Mouse (Mus musculus) G1E (cell line): ENCODE measurements at regions not wholly inside any gene's neighbourhood (a gene's known extent, or its start where the extent isn't known, plus 50 kb on each side); places are given as distances from the start of the nearest gene placed in this dataset.

Source experiments
- ATAC-seq: 2 replicates; pipeline ENCODE4 v1.8.0; 2016; ENCODE audit warnings: mild to moderate bottlenecking; ENCODE audit not compliant: insufficient number of reproducible peaks, poor library complexity, low FRiP score, severe bottlenecking; ENCODE audit errors: extremely low read depth
- DNase-seq: peaks from one replicate; pipeline ENCODE4 v3.0.0; 2012; ENCODE audit warnings: low spot score
- H3K27me3 ChIP-seq: 2 replicates; pipeline ENCODE4 v1.6.1; 2012; ENCODE audit warnings: mild to moderate bottlenecking, low read length, inconsistent platforms; ENCODE audit not compliant: insufficient read depth
- H3K36me3 ChIP-seq: replicated peaks from 2 replicates; pipeline ENCODE3; 2012; ENCODE audit warnings: mild to moderate bottlenecking, inconsistent platforms
- H3K4me1 ChIP-seq: 2 replicates; pipeline ENCODE4 v1.6.1; 2012; ENCODE audit warnings: low read depth, low read length, inconsistent platforms, mixed read lengths; ENCODE audit not compliant: insufficient read depth
- H3K4me3 ChIP-seq: 2 replicates; pipeline ENCODE4 v1.5.1; 2012; ENCODE audit warnings: low read depth, mild to moderate bottlenecking, inconsistent platforms, low read length, moderate library complexity, mixed read lengths
- H3K9me3 ChIP-seq: replicated peaks from 2 replicates; pipeline ENCODE4 v1.6.1; 2012; ENCODE audit warnings: inconsistent platforms
- CTCF ChIP-seq: IDR thresholded peaks from 2 replicates; pipeline ENCODE4 v1.5.1; 2012; ENCODE audit warnings: low read depth, low read length, inconsistent platforms, mixed read lengths
- GATA1 ChIP-seq: IDR thresholded peaks from 2 replicates; pipeline ENCODE4 v1.6.1; 2012; ENCODE audit warnings: borderline replicate concordance, low read length, inconsistent platforms, mixed read lengths
- GATA2 ChIP-seq: IDR thresholded peaks from 2 replicates; pipeline ENCODE4 v1.6.1; 2012; ENCODE audit warnings: low read depth, low read length, inconsistent platforms, borderline replicate concordance
- POLR2AphosphoS5 ChIP-seq: IDR thresholded peaks from 2 replicates; pipeline ENCODE4 v1.6.1; 2012; ENCODE audit warnings: low read depth, low read length, inconsistent platforms; ENCODE audit not compliant: insufficient replicate concordance
- TAL1 ChIP-seq: conservative IDR thresholded peaks from 2 replicates; pipeline ENCODE4 v1.6.1; 2012; ENCODE audit warnings: low read depth, low read length, inconsistent platforms, mixed read lengths

DNA sequence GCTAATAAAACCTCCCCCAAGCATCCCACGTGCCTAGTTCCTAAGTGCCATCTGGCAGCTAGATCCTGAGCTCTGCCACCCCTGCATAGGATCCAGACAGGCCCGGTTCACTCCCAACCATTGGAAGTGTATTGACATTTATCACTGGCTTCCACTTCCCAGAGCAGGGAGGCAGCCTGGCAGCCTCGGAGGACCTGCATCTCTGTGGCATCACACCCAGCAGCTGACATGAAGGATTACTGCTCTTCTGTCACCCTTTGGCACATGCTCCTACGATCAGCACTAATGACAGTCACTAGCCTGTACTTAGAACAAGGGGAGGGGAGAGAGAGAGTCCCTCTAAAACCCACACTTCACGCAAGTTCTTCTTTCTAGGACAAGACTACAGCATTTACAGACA is 152.7 kb downstream of the Kdr start:
- no peaks in the 10 kb centered on the region for H3K27me3 ChIP-seq
- no peak for ATAC-seq
- no peaks in the 10 kb centered on the region for H3K9me3 ChIP-seq
- no peak for DNase-seq
- no peaks in the 10 kb centered on the region for H3K36me3 ChIP-seq
- no peak for TF ChIP-seq GATA2
- no peak for TF ChIP-seq GATA1
- TF ChIP-seq POLR2AphosphoS5: no peak
- TF ChIP-seq TAL1: no peak
- no peak for TF ChIP-seq CTCF
- H3K4me1 ChIP-seq: peaks cover 65% of the 10 kb centered on the region
- H3K4me3 ChIP-seq: peak overlapping the region; percentile 54; the same call in 1 of the 2 replicates

DNA sequence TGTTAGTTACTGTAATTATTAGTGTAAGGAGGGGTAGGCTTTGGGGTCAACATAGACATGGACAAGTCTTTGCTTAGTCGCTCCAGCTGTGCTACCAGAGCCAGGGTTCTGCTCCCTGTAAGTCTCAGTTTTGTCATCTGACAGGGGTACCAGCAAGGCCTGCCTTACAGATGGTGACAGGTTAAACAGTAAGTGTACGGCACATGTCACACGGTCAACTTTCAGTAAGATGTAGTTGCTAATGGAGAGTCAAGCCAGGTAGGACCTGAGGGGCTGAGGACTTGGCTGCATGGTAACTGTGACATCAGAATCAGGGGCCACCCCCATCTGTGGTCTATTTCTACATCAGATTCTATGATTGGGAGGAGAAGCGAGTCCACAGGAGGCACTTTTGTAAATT is 153.6 kb downstream of the Kdr start:
- no peaks in the 10 kb centered on the region for H3K27me3 ChIP-seq
- H3K9me3 ChIP-seq: no peaks in the 10 kb centered on the region
- ATAC-seq (no peak), DNase-seq (no peak)
- no peaks in the 10 kb centered on the region for H3K36me3 ChIP-seq
- TF ChIP-seq GATA2: no peak
- peaks cover 60% of the 10 kb centered on the region for H3K4me1 ChIP-seq
- no peak overlapping the region for H3K4me3 ChIP-seq

DNA sequence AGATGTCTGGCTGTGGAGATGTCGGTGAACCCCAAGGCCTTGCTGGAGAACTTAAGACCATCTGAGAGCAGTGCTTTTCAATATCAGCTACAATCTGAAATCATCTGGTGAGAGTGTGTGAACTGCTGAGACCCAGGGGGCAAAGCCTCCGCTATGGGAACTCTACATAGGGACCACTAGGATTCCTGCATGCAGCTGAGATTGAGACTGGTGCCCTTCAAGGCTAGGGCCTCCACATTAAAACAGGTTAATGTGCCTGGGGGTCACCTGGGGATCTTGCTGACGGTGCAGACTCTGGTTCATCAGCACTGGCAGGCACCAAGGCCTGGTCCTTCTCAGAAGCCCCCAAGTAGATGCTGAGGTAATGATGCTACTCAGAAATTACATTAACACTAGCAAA is 154.6 kb downstream of the Kdr start:
- H3K9me3 ChIP-seq: no peaks in the 10 kb centered on the region
- DNase-seq (no peak), ATAC-seq (no peak)
- no peak for TF ChIP-seq GATA2
- no peak for TF ChIP-seq POLR2AphosphoS5
- no peak for TF ChIP-seq GATA1
- no peak for TF ChIP-seq CTCF
- no peak for TF ChIP-seq TAL1
- no peaks in the 10 kb centered on the region for H3K36me3 ChIP-seq
- no peaks in the 10 kb centered on the region for H3K27me3 ChIP-seq
- peaks cover 54% of the 10 kb centered on the region for H3K4me1 ChIP-seq
- no peak overlapping the region for H3K4me3 ChIP-seq

DNA sequence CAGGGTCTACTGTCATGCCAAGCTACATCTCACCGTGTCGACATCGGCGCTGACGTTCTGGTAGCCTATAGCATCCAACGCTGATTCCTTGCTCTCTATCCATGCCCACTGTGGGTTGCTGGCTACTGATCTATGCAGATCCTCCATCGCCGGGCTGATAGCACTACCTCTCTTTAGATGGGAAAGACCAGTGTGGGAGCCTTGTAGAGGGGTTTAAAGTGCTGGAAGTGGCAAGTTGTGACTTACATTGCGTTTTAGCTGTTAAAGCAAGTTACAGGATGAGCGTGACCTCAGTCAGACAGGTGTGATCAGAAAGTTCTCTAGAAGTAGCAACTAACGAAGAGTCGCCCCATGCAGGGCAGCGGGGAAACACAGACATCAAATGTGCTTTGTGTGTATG is 160.9 kb downstream of the Kdr start:
- no peak for DNase-seq
- no peak for ATAC-seq
- Histone ChIP-seq H3K9me3 (no peaks in the 10 kb centered on the region), H3K4me3 (no peak overlapping the region), H3K36me3 (no peaks in the 10 kb centered on the region), H3K4me1 (peaks cover 23% of the 10 kb centered on the region), H3K27me3 (no peaks in the 10 kb centered on the region)
- TF ChIP-seq CTCF (no peak), POLR2AphosphoS5 (no peak), GATA1 (no peak), TAL1 (no peak), GATA2 (no peak)

DNA sequence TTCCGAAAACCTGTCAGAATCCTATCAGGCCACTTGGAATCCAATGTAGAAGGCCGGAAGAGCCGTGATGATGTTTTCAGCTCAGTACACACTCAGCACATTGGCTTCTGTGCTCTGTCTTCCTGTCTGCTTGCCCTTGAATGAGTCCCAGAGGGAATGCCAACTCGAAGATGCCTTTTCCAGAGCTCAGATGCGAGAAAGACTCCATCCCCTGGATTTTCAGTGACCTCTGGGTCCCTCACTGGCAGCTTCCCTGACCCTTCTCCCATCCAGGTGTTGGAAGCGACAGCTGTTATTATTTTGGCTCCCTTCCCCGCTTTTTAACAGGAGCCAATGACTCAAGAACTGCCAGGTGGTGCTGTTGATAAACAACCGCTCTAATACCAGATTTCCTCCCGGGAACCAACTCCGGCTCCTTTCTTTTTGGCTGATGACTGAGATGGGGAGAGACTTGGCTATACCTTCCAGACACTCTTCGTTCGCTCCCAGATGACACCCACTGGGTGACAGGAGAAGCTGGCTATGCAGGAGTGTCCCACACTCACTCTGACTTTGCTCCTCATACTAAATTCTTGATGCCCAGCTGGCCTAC is 163.8 kb downstream of the Kdr start:
- Histone ChIP-seq H3K36me3 (no peaks in the 10 kb centered on the region), H3K27me3 (no peaks in the 10 kb centered on the region), H3K4me3 (no peak overlapping the region), H3K9me3 (no peaks in the 10 kb centered on the region), H3K4me1 (peaks cover 23% of the 10 kb centered on the region)
- no peak for TF ChIP-seq POLR2AphosphoS5
- TF ChIP-seq GATA1: no peak
- TF ChIP-seq TAL1: no peak
- DNase-seq (no peak), ATAC-seq (no peak)

DNA sequence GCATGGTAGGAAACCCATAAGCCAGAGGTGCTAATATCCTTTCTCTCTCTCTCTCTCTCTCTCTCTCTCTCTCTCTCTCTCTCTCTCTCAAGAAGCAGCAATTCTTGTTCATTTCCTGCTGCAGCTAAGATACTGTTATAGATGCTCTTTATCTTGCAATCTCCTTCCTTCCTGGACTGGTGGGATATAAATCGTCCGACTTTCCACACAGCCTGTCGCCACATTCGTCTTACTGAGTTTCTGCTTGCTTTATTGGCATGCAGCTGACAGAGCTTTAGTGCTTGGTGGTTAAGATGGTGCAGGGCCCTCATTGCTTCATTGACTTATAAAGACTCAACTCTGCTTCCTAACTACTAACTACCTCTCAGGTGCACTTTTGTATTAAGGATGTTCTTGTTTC is 165.6 kb downstream of the Kdr start:
- Histone ChIP-seq H3K4me1 (peaks cover 35% of the 10 kb centered on the region), H3K4me3 (no peak overlapping the region), H3K9me3 (no peaks in the 10 kb centered on the region), H3K27me3 (no peaks in the 10 kb centered on the region), H3K36me3 (no peaks in the 10 kb centered on the region)
- no peak for DNase-seq
- ATAC-seq: no peak
- TF ChIP-seq POLR2AphosphoS5 (no peak), GATA1 (no peak), CTCF (no peak), GATA2 (no peak), TAL1 (no peak)
